Mouse (Mus musculus): ENCODE data around the gene Ttc29. TPM values are rescaled to one million over a fixed set of nuclear protein-coding genes. Genes with fewer than 3 reads are reported as not detected.

The Ttc29 gene
- polyA plus RNA-seq, 1 experiment: not detected

GRCm38 (mm10) chr8:78437140-78438045 lies 224.3 kb downstream of the Ttc29 start:
- Histone ChIP-seq H3K4me3 (replicated peaks; ENCODE audit: control insufficient read depth, low read depth, low read length) (no peak overlapping the region), H3K4me1 (ENCODE audit: control insufficient read depth, insufficient read depth, low read length) (no peaks in the 10 kb centered on the region), H3K27ac (ENCODE audit: control insufficient read depth, insufficient read depth, low read depth, low read length, poor library complexity) (no peak overlapping the region)
- 10% methylated on average over 32 of the region's 32 CpGs for WGBS
- no peak for TF ChIP-seq POLR2A (IDR thresholded peaks at IDR 0.05; ENCODE audit: borderline replicate concordance, control insufficient read depth, low read depth, low read length)
- TF ChIP-seq CTCF (IDR thresholded peaks at IDR 0.05; ENCODE audit: control insufficient read depth, insufficient read depth, low read length): no peak

- TF ChIP-seq POLR2A (IDR thresholded peaks at IDR 0.05; ENCODE audit: borderline replicate concordance, control insufficient read depth, low read depth, low read length): no peak
- no peak for TF ChIP-seq CTCF (IDR thresholded peaks at IDR 0.05; ENCODE audit: control insufficient read depth, insufficient read depth, low read length)
- no peaks in the 10 kb centered on the region for H3K4me1 ChIP-seq (ENCODE audit: control insufficient read depth, insufficient read depth, low read length)
- H3K27ac ChIP-seq (ENCODE audit: control insufficient read depth, insufficient read depth, low read depth, low read length, poor library complexity): no peak overlapping the region; the same call in 1 of the 2 replicates
- H3K4me3 ChIP-seq (replicated peaks; ENCODE audit: control insufficient read depth, low read depth, low read length): no peak overlapping the region
- 2% methylated on average over 18 of the region's 18 CpGs for WGBS
Measured at GRCm38 (mm10) chr8:78438121-78438520, 225.0 kb downstream of the Ttc29 start.

GRCm38 (mm10) chr8:78442781-78443180 lies 229.7 kb downstream of the Ttc29 start:
- no peak for TF ChIP-seq POLR2A (IDR thresholded peaks at IDR 0.05; ENCODE audit: borderline replicate concordance, control insufficient read depth, low read depth, low read length)
- no peaks in the 10 kb centered on the region for H3K4me1 ChIP-seq (ENCODE audit: control insufficient read depth, insufficient read depth, low read length)
- 91% methylated on average over 1 of the region's 1 CpGs for WGBS
- no peak overlapping the region for H3K27ac ChIP-seq (ENCODE audit: control insufficient read depth, insufficient read depth, low read depth, low read length, poor library complexity)
- H3K4me3 ChIP-seq (replicated peaks; ENCODE audit: control insufficient read depth, low read depth, low read length): no peak overlapping the region

Other genes starting within 250 kb of the Ttc29 start
- 0.77 TPM in 1 of 2 replicates, not detected in the other for gene Pou4f2, start 223.3 kb downstream of the Ttc29 start, polyA plus RNA-seq (2011; ENCODE audit: insufficient read depth, insufficient read length, low replicate concordance, missing spikeins)

Measured in bone marrow, adult 2 months (tissue).